In genomic region chr6:122811280-122811652, GRCm38 (mm10) we compare ENCODE assay signal across 8 mouse cellular contexts. TPM values are rescaled to one million over a fixed set of nuclear protein-coding genes. Genes with fewer than 3 reads are reported as not detected.
DNase-seq lines count a peak whose midpoint lies in the region; ATAC-seq and TF ChIP-seq lines count a peak whose summit lies in the region.

No protein-coding gene starts in this region.

- intact Hi-C loops in left cerebral cortex, adult 2 months (cut with DNase I): loop anchor here (1.0 to 2.0 kb wide), 2 partner anchors 8 to 64 kb away; partner anchors contain the start of genes Foxj2 and Necap1

- H3K36me3 ChIP-seq in hindbrain, embryonic 16.5 days (ENCODE audit: control insufficient read depth, insufficient read depth, low read length): no peaks in the 10 kb centered on the region
- no peaks in the 10 kb centered on the region for H3K36me3 ChIP-seq in macrophage (ENCODE audit: inconsistent target)

- H3K9ac ChIP-seq in hindbrain, embryonic 16.5 days (ENCODE audit: low read depth, low read length): peak overlapping the region; percentile 84

- H3K4me3 ChIP-seq in hindbrain, embryonic 16.5 days (ENCODE audit: low read length): peak overlapping the region; percentile 88
- peak overlapping the region; percentile 90 for H3K4me3 ChIP-seq in left cerebral cortex, adult 2 months
- peak overlapping the region; percentile 64 for H3K4me3 ChIP-seq in macrophage (ENCODE audit: inconsistent target)

- peaks cover 3% of the 10 kb centered on the region for H3K4me1 ChIP-seq in hindbrain, embryonic 16.5 days (ENCODE audit: control insufficient read depth, insufficient read depth, low read depth, low read length)

- TF ChIP-seq CTCF in left cerebral cortex, adult 2 months (IDR thresholded peaks at IDR 0.05): no peak

- peak; percentile 92 for ATAC-seq in hindbrain, embryonic 16.5 days

- WGBS in hindbrain, embryonic 16.5 days: under 1% methylated on average over 35 of the region's 38 CpGs
- WGBS in macrophage (ENCODE audit: missing documents): 1% methylated on average over 32 of the region's 38 CpGs

- no peaks in the 10 kb centered on the region for H3K27me3 ChIP-seq in hindbrain, embryonic 16.5 days (replicated peaks; ENCODE audit: control insufficient read depth, insufficient read depth, low read length)

- H3K4me2 ChIP-seq in hindbrain, embryonic 16.5 days (ENCODE audit: low read length): peak overlapping the region; percentile 67

- no peaks in the 10 kb centered on the region for H3K9me3 ChIP-seq in hindbrain, embryonic 16.5 days (ENCODE audit: control insufficient read depth, low read length)

- peak; percentile 96 for DNase-seq in ZHBTc4 (ENCODE audit: low read depth, low spot score)
- peak; percentile 87 to 94 for DNase-seq in cerebellum, postnatal 36 days
- peak; percentile 90 to 92 for DNase-seq in frontal cortex, postnatal 36 days (ENCODE audit: low spot score in 2 of 2)
- DNase-seq in left cerebral cortex, adult 2 months (ENCODE audit: extremely low spot score in 1 of 2, low spot score in 2 of 2): peak; percentile 90 to 93
- peak; percentile 75 for DNase-seq in retina, postnatal 7 days (ENCODE audit: low read depth, low spot score)
- DNase-seq in urinary bladder, postnatal 14 days (ENCODE audit: low spot score): peak; percentile 96

- peak overlapping the region; percentile 99 for H3K27ac ChIP-seq in hindbrain, embryonic 16.5 days (ENCODE audit: low read depth, low read length)
- H3K27ac ChIP-seq in left cerebral cortex, adult 2 months: peak overlapping the region; percentile 99
- peak overlapping the region; percentile 85 for H3K27ac ChIP-seq in macrophage

- H3K79me2 ChIP-seq in macrophage (ENCODE audit: inconsistent target): no peaks in the 10 kb centered on the region

RNA-seq across cellular contexts. Expression of gene Foxj2, which starts 8.4 kb away (rescaled TPM):
- polyA plus RNA-seq in hindbrain, embryonic 16.5 days (2015; fragmentation: Nextera tagmentation; extraction: Ambion mirVana): 6.7 and 8.3 TPM in 2 replicates
- total RNA-seq in left cerebral cortex, adult 2 months (2021): 10 to 100 TPM; 28.4 to 29.2 TPM
- 10 to 100 TPM in 20 of 26 experiments, 1 to 10 TPM in 6; 2.6 to 31.0 (median 16.2) TPM for total RNA-seq in macrophage (2018; cell fraction: chromatin; rRNA removed)
- total RNA-seq in macrophage (2018; cell fraction: cytosol; rRNA removed): 10 to 100 TPM in 25 of 26 experiments, 1 to 10 TPM in 1; 9.2 to 27.1 (median 21.6) TPM
- 10 to 100 TPM in 25 of 26 experiments, 1 to 10 TPM in 1; 8.9 to 41.2 (median 20.1) TPM for total RNA-seq in macrophage (2018; cell fraction: nucleus; rRNA removed)
- 12.2 to 18.5 TPM (median 15.1 TPM) in 3 replicates for polyA plus RNA-seq in macrophage (2018)

RNA-seq across cellular contexts. Expression of gene Slc2a3, which starts 9.8 kb away (rescaled TPM):
- polyA plus RNA-seq in hindbrain, embryonic 16.5 days (2015; fragmentation: Nextera tagmentation; extraction: Ambion mirVana): 57.0 and 57.4 TPM in 2 replicates
- 100 to 1,000 TPM; 111 to 128 TPM for total RNA-seq in left cerebral cortex, adult 2 months (2021)
- total RNA-seq in macrophage (2018; cell fraction: chromatin; rRNA removed): 1 to 10 TPM in 21 of 26 experiments, under 1 TPM in 5; 0.51 to 9.7 (median 4.3) TPM
- 1 to 10 TPM; 2.2 to 7.4 (median 4.6) TPM for total RNA-seq in macrophage (2018; cell fraction: cytosol; rRNA removed)
- 10 to 100 TPM in 2 of 26 experiments, 1 to 10 TPM in 24; 1.3 to 10.6 (median 3.9) TPM for total RNA-seq in macrophage (2018; cell fraction: nucleus; rRNA removed)
- 2.4 to 6.9 TPM (median 3.4 TPM) in 3 replicates for polyA plus RNA-seq in macrophage (2018)

RNA-seq across cellular contexts. Expression of gene C3ar1, which starts 44.7 kb away (rescaled TPM):
- 1.2 and 2.2 TPM in 2 replicates for polyA plus RNA-seq in hindbrain, embryonic 16.5 days (2015; fragmentation: Nextera tagmentation; extraction: Ambion mirVana)
- under 1 TPM; 0.47 to 0.75 TPM for total RNA-seq in left cerebral cortex, adult 2 months (2021)
- 100 to 1,000 TPM in 20 of 26 experiments, 10 to 100 TPM in 6; 26.3 to 225 (median 136) TPM for total RNA-seq in macrophage (2018; cell fraction: chromatin; rRNA removed)
- 100 to 1,000 TPM; 577 to 982 (median 775) TPM for total RNA-seq in macrophage (2018; cell fraction: cytosol; rRNA removed)
- 1,000 to 10,000 TPM in 1 of 26 experiments, 100 to 1,000 TPM in 25; 108 to 1,011 (median 584) TPM for total RNA-seq in macrophage (2018; cell fraction: nucleus; rRNA removed)
- polyA plus RNA-seq in macrophage (2018): 541 to 857 TPM (median 783 TPM) in 3 replicates

Comparison
In these comparisons a context has a peak if more than half of its experiments do, and no peak if none do; other contexts are left out.
1. Peak in every context shown above with its lines: DNase-seq, ATAC-seq, H3K4me3 ChIP-seq and H3K27ac ChIP-seq.
2. RNA of gene C3ar1, which starts 44.7 kb away (polyA plus RNA-seq): 541 to 857 TPM in macrophage; 1.2 to 2.2 TPM in hindbrain, embryonic 16.5 days; every median in the first group is over 100 times any median in the second.